Mouse (Mus musculus) mesoderm, embryonic 11.5 days (tissue): Measurements from ENCODE around the gene Mrpl44.

Source experiments
- DNase-seq: peaks from one replicate; pipeline ENCODE4 v3.0.0-alpha.2; 2012; ENCODE audit warnings: low read depth, low spot score

Gene Mrpl44

GRCm38 (mm10) chr1:79775927-79776458 is at the start of gene Mrpl44, which contains the start of gene Wdfy1:
Gene Mrpl44 (plus strand): TSS chr1:79776018.
Gene Wdfy1 (minus strand): TSS chr1:79776143.
- peak; percentile 95 for DNase-seq

- DNase-seq = no peak
These were observed 41.0 kb upstream of the Mrpl44 start for GRCm38 (mm10) chr1:79734794-79735193.

- no peak for DNase-seq
These were observed 39.4 kb upstream of the Mrpl44 start for GRCm38 (mm10) chr1:79736408-79736807.

- DNase-seq = no peak
These were observed 36.1 kb upstream of the Mrpl44 start for GRCm38 (mm10) chr1:79739726-79740125.

- DNase-seq = no peak
These were observed 34.8 kb upstream of the Mrpl44 start for GRCm38 (mm10) chr1:79741002-79741401.

- no peak for DNase-seq
These were observed 32.9 kb upstream of the Mrpl44 start for GRCm38 (mm10) chr1:79742949-79743348.

GRCm38 (mm10) chr1:79743385-79743784 is 32.4 kb upstream of the Mrpl44 start:
- DNase-seq = no peak

GRCm38 (mm10) chr1:79746056-79746455 is 29.8 kb upstream of the Mrpl44 start:
- no peak for DNase-seq

GRCm38 (mm10) chr1:79751186-79751585 is 24.6 kb upstream of the Mrpl44 start:
- DNase-seq = peak; percentile 9

GRCm38 (mm10) chr1:79752015-79752695 is 23.7 kb upstream of the Mrpl44 start:
- DNase-seq = no peak

GRCm38 (mm10) chr1:79752714-79753340 is 23.0 kb upstream of the Mrpl44 start:
- no peak for DNase-seq

- DNase-seq = no peak
These were observed 22.4 kb upstream of the Mrpl44 start for GRCm38 (mm10) chr1:79753456-79753855.

GRCm38 (mm10) chr1:79754936-79755335 is 20.9 kb upstream of the Mrpl44 start:
- no peak for DNase-seq

- DNase-seq = no peak
These were observed 20.4 kb upstream of the Mrpl44 start for GRCm38 (mm10) chr1:79755376-79755775.

- DNase-seq = no peak
These were observed 19.4 kb upstream of the Mrpl44 start for GRCm38 (mm10) chr1:79756417-79756816.

GRCm38 (mm10) chr1:79757161-79757560 is 18.7 kb upstream of the Mrpl44 start:
- peak; percentile 20 for DNase-seq

GRCm38 (mm10) chr1:79757597-79757996 is 18.2 kb upstream of the Mrpl44 start:
- no peak for DNase-seq

- peak; percentile 11 for DNase-seq
These were observed 16.8 kb upstream of the Mrpl44 start for GRCm38 (mm10) chr1:79759006-79759405.

- no peak for DNase-seq
These were observed 16.3 kb upstream of the Mrpl44 start for GRCm38 (mm10) chr1:79759436-79759972.

- peak; percentile 18 for DNase-seq
These were observed 15.2 kb upstream of the Mrpl44 start for GRCm38 (mm10) chr1:79760656-79761055.

- DNase-seq = peak; percentile 88
These were observed 14.5 kb upstream of the Mrpl44 start for GRCm38 (mm10) chr1:79761106-79761916.

- DNase-seq = no peak
These were observed 13.9 kb upstream of the Mrpl44 start for GRCm38 (mm10) chr1:79761917-79762271.
